14 mouse cellular contexts compared by ENCODE assay signal in the genomic region with DNA sequence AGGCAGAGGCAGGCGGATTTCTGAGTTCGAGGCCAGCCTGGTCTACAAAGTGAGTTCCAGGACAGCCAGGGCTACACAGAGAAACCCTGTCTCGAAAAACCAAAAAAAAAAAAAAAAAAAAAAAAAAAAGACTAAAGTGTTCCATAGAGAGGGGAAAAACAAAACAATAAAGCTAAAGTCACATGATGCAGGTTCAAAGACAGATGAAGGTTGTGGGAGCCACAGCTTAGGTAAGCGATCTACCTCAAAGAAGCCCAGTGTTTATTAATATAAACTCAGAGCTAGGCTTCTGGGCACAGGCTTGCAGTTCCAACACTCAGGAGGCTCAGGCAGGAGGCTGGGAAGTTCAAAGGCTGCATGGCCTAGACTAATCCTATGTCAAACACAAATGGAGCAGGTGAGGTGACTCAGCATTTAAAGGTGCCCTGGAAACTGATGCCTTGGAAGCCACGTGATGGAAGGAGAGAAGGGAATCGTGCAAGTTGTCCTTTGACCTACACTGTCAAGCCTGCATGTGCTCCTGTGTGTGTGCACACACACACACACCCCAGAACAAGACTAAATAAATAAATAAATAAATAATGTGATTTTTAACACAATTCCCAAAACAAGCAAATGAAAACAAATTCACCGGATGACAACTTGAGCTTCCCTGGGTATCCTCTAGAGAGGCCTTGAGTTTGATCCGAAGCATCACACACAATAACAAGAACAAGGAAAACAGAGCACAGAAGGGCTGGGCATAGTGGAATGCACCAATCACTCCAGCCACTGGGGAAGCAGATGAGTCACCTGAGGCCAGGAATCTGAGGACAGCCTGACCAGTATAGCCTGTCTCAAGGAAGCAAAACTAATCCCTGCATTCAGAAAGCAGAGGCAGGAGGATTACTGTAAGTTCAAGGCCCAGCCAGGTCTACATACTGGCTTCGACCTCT. TPM values are rescaled to one million over a fixed set of nuclear protein-coding genes. Genes with fewer than 3 reads are reported as not detected.
DNase-seq lines count a peak whose midpoint lies in the region; ATAC-seq lines count a peak whose summit lies in the region.
"Had no signal": no experiment of that assay in that cellular context is flagged by ENCODE, and none has a peak within 500 bp of the region (broad histone marks: within the 10 kb centered on the region; RNA-seq: fewer than 3 reads in every experiment).

No protein-coding gene starts in this region.

- DNase-seq in adrenal gland, postnatal 36 days, result peak; percentile 25 to 36
- no peak for DNase-seq in adrenal gland, adult 8-10 months
- DNase-seq in 3T3-L1 (ENCODE audit: low read depth, low spot score), result peak; percentile 75
- DNase-seq in kidney, postnatal 36 days, result peak; percentile 54 to 78
- no peak for DNase-seq in ovary, postnatal 10 days (ENCODE audit: low spot score)
- DNase-seq in heart, adult 18-20 months, result no peak
- DNase-seq in testis, postnatal 10 days (ENCODE audit: low spot score), result no peak
- DNase-seq: cerebellum, postnatal 10 days; heart, postnatal 14 days; lung, postnatal 4 days; right cerebral cortex, postnatal 4 days had no signal

- ATAC-seq in erythroblast, adult 5-6 weeks (replicated peaks; ENCODE audit: low FRiP score, poor library complexity, severe bottlenecking), result 0 out of 2 replicates have a peak, but pooled peaks have one; percentile 41
- ATAC-seq: hindbrain, embryonic 16.5 days; midbrain, embryonic 15.5 days had no signal

RNA-seq across cellular contexts. Expression of gene Pum1, which starts 25.4 kb away (rescaled TPM):
- total RNA-seq in adrenal gland, postnatal 36 days (2021), result 10 to 100 TPM; 77.2 to 80.1 TPM
- 10 to 100 TPM; 62.4 to 92.5 (median 83.2) TPM for total RNA-seq in adrenal gland, adult 8-10 months (2022)
- 166 TPM in 2 replicates for total RNA-seq in erythroblast, adult 5-6 weeks (2015; ENCODE audit: low replicate concordance)
- 245 and 256 TPM in 2 replicates for total RNA-seq in erythroblast, adult 5-6 weeks (2017; ENCODE audit: low replicate concordance)
- total RNA-seq in heart, adult 18-20 months (2021), result 10 to 100 TPM; 50.2 to 63.1 TPM

Comparison
In these comparisons a context has a peak if more than half of its experiments do, and no peak if none do; other contexts are left out.
1. DNase-seq: peak in adrenal gland, postnatal 36 days (2 of 2), 3T3-L1 (single experiment) and kidney, postnatal 36 days (2 of 2); none in adrenal gland, adult 8-10 months (single experiment), ovary, postnatal 10 days (single experiment), heart, adult 18-20 months (0 of 2) and testis, postnatal 10 days (single experiment).